Mouse (Mus musculus): ENCODE data around the gene Nfrkb.
A peak's percentile ranks its signal among the peaks of the same experiment; 100 is the strongest.

Gene Nfrkb

DNA sequence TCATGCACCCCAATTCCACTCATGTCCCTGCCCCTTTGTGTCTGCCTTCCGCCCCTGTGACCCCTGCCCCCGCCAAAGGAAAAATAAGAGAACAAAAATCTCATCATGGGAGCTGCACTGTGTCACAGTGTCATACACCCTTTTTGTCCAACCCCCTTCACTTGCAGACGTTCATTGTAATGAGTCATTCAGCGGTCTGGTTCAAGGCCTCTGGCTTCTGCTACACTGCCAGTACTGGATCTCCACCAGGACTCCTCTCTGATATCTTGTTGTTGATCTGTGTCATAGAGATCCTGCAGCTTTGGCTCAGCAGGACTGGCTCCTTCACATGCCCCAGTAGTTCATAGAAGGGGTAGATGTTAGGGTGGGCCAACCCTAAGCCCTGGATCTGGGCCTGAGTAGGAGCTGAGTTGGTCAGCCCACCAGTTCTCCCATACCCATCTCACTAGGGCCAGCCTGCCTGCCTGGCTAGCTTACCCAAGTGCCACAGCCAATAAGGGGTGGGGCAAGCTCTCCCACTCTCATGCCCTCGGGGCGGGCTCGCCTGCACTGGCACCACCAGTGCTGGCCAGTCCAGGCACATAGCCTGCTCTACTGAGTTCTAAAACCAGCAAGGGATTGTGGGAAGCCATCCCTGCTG lies 46.5 kb downstream of the Nfrkb start:
- Histone ChIP-seq H3K36me3 (ENCODE audit: insufficient read depth, low read length) (no peaks in the 10 kb centered on the region), H3K4me3 (replicated peaks; ENCODE audit: low read length) (peak overlapping the region; percentile 51), H3K9me3 (ENCODE audit: low read length) (no peaks in the 10 kb centered on the region), H3K4me1 (replicated peaks; ENCODE audit: low read depth, low read length) (peaks cover 51% of the 10 kb centered on the region), H3K27me3 (ENCODE audit: insufficient read depth, low read length) (no peaks in the 10 kb centered on the region)
- TF ChIP-seq POU5F1 (IDR thresholded peaks at IDR 0.05; ENCODE audit: borderline replicate concordance, low read length) = no peak
- TF ChIP-seq CTCF (conservative IDR thresholded peaks at IDR 0.05; ENCODE audit: low read length) = no peak
- no peak for TF ChIP-seq NANOG (IDR thresholded peaks at IDR 0.05; ENCODE audit: borderline replicate concordance, low read length)

DNA sequence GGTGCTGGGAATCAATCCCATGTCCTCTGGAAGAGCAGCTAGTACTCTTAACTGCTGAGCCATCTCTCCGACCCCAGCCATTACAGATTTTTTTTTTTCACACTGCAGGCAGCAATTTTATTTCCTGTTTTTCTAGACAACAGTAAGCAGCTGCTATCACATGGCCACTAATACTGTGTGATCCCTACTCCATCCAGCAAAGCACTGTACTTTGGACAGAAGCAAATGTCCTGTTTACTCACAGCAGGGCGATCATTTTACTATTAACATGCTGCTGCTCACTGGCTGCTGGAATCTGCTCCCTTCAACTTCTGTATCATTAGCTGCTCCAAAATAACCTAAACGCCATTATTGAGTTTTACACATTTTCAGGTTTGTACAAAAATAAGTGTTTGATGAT lies 47.4 kb downstream of the Nfrkb start:
- no peaks in the 10 kb centered on the region for H3K36me3 ChIP-seq (ENCODE audit: insufficient read depth, low read length)
- no peaks in the 10 kb centered on the region for H3K27me3 ChIP-seq (ENCODE audit: insufficient read depth, low read length)
- H3K4me3 ChIP-seq (replicated peaks; ENCODE audit: low read length) = no peak overlapping the region
- H3K4me1 ChIP-seq (replicated peaks; ENCODE audit: low read depth, low read length) = peaks cover 58% of the 10 kb centered on the region
- H3K9me3 ChIP-seq (ENCODE audit: low read length) = no peaks in the 10 kb centered on the region
- TF ChIP-seq POU5F1 (IDR thresholded peaks at IDR 0.05; ENCODE audit: borderline replicate concordance, low read length) (no peak), NANOG (IDR thresholded peaks at IDR 0.05; ENCODE audit: borderline replicate concordance, low read length) (no peak), CTCF (conservative IDR thresholded peaks at IDR 0.05; ENCODE audit: low read length) (no peak)

DNA sequence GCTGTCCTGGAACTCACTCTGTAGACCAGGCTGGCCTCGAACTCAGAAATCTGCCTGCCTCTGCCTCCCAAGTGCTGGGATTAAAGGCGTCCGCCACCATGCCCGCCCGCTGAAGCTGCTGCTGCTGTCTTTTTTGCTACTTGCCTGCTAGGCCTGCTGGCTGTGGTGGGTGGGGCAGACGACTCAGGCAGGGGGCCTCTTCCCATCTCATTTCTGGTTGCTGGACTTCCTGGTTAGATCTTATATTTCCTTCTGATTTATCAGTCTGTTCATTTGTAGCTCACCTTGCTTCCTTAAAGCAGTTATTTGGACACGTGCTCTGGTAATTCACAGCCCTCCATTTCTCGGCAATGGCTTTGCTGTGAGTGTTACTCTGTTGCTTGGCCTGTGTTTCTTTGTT lies 49.4 kb downstream of the Nfrkb start:
- no peak overlapping the region for H3K4me3 ChIP-seq (replicated peaks; ENCODE audit: low read length)
- TF ChIP-seq NANOG (IDR thresholded peaks at IDR 0.05; ENCODE audit: borderline replicate concordance, low read length) (no peak), POU5F1 (IDR thresholded peaks at IDR 0.05; ENCODE audit: borderline replicate concordance, low read length) (no peak), CTCF (conservative IDR thresholded peaks at IDR 0.05; ENCODE audit: low read length) (no peak)

DNA sequence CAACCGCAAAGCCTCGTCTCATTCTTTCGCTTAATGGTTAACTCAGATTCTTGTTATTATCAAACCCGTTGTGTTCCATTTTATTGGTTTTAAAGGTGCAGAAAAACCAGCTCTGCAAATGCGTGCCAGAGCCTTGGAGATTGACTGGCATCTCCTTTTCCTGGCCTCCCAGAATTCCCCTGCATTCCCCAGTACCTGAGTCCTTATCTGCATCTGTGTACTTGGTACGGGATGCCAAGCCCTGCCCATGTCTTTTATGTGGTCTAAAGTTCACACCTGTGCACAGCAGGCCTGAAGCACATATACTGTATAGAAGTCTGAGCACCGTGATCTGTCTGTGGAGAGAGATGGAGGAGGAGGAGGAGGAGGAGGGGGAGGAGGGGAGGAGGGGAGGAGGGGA lies 51.9 kb downstream of the Nfrkb start:
- H3K36me3 ChIP-seq (ENCODE audit: insufficient read depth, low read length) = no peaks in the 10 kb centered on the region
- peaks cover 8% of the 10 kb centered on the region; the same call in 1 of the 2 replicates for H3K9me3 ChIP-seq (ENCODE audit: low read length)
- H3K27me3 ChIP-seq (ENCODE audit: insufficient read depth, low read length) = no peaks in the 10 kb centered on the region
- peaks cover 72% of the 10 kb centered on the region for H3K4me1 ChIP-seq (replicated peaks; ENCODE audit: low read depth, low read length)
- no peak for TF ChIP-seq CTCF (conservative IDR thresholded peaks at IDR 0.05; ENCODE audit: low read length)
- TF ChIP-seq NANOG (IDR thresholded peaks at IDR 0.05; ENCODE audit: borderline replicate concordance, low read length) = no peak
- no peak for TF ChIP-seq POU5F1 (IDR thresholded peaks at IDR 0.05; ENCODE audit: borderline replicate concordance, low read length)
- H3K4me3 ChIP-seq (replicated peaks; ENCODE audit: low read length) = no peak overlapping the region

More for the DNA sequence above, 49.4 kb downstream of the Nfrkb start:
- no peaks in the 10 kb centered on the region for H3K36me3 ChIP-seq (ENCODE audit: insufficient read depth, low read length)
- H3K4me1 ChIP-seq (replicated peaks; ENCODE audit: low read depth, low read length) = peaks cover 72% of the 10 kb centered on the region
- H3K9me3 ChIP-seq (ENCODE audit: low read length) = no peaks in the 10 kb centered on the region
- H3K27me3 ChIP-seq (ENCODE audit: insufficient read depth, low read length) = no peaks in the 10 kb centered on the region

DNA sequence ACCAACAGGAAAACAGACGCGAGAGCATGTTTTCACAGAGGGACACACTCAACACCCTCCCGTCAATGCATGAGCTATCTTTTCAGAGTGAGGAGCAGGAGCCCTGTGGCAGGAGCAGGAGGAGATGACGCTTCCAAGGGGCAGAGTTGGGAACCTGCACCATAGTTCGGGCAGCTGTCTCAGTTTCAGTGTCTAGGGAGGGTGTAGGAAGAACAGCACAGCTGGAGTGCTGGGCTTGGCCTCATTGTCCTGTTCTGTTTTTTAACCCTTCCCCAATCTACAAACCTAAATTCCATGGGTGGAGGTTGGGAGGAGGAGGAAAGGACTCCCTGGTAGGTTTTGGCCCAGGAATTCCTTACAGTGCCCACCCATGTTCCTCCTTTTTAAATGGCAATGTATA lies 52.8 kb downstream of the Nfrkb start:
- Histone ChIP-seq H3K36me3 (ENCODE audit: insufficient read depth, low read length) (no peaks in the 10 kb centered on the region), H3K9me3 (ENCODE audit: low read length) (peaks cover 8% of the 10 kb centered on the region; the same call in 1 of the 2 replicates), H3K4me1 (replicated peaks; ENCODE audit: low read depth, low read length) (peaks cover 70% of the 10 kb centered on the region), H3K27me3 (ENCODE audit: insufficient read depth, low read length) (no peaks in the 10 kb centered on the region), H3K4me3 (replicated peaks; ENCODE audit: low read length) (0 out of 2 replicates have a peak overlapping the region, but pooled peaks have one; percentile 17)
- TF ChIP-seq NANOG (IDR thresholded peaks at IDR 0.05; ENCODE audit: borderline replicate concordance, low read length) (no peak), POU5F1 (IDR thresholded peaks at IDR 0.05; ENCODE audit: borderline replicate concordance, low read length) (no peak), CTCF (conservative IDR thresholded peaks at IDR 0.05; ENCODE audit: low read length) (no peak)

DNA sequence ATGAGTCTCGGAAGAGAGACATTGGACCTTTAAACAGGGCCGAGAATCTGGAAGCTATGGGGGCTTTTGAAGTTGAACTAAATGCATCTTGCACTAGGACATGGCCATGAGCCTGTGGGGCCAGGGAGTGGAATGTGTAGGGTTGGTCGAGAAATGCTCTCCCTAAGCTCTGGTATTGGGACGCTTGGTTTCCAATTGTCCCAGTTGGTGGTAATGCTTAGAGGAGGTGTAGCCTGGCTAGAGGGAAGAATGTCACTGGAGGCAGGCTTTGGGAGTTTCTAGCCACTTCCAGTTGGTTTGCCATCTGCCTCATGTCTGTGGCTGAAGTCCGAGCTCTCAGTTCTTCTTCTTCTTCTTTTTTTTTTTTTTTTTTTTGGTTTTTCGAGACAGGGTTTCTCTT lies 53.3 kb downstream of the Nfrkb start:
- no peaks in the 10 kb centered on the region for H3K36me3 ChIP-seq (ENCODE audit: insufficient read depth, low read length)
- H3K27me3 ChIP-seq (ENCODE audit: insufficient read depth, low read length) = no peaks in the 10 kb centered on the region
- H3K4me1 ChIP-seq (replicated peaks; ENCODE audit: low read depth, low read length) = peaks cover 74% of the 10 kb centered on the region
- H3K9me3 ChIP-seq (ENCODE audit: low read length) = peaks cover 8% of the 10 kb centered on the region; the same call in 1 of the 2 replicates
- H3K4me3 ChIP-seq (replicated peaks; ENCODE audit: low read length) = peak overlapping the region; percentile 17; the same call in 1 of the 2 replicates
- TF ChIP-seq CTCF (conservative IDR thresholded peaks at IDR 0.05; ENCODE audit: low read length) = no peak
- no peak for TF ChIP-seq NANOG (IDR thresholded peaks at IDR 0.05; ENCODE audit: borderline replicate concordance, low read length)
- no peak for TF ChIP-seq POU5F1 (IDR thresholded peaks at IDR 0.05; ENCODE audit: borderline replicate concordance, low read length)

DNA sequence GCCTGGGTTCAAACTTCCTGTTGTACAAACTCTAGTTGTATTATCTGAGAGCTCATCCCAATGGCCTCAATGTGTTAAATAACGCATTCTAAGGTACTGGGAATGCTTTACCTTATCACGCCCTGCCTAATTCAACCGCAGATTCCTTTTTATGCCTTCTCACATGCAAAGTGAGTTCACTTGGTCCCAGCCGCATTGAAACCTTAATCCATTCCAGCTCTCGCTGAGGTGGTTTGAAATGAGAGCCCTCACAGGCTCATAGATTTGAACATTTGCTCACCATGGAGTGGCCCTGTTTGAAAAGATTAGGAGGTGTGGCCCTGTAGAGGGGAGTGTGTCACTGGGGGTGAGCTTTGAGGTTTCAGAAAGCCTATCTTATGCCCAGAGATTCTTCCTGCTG lies 54.4 kb downstream of the Nfrkb start:
- H3K27me3 ChIP-seq (ENCODE audit: insufficient read depth, low read length) = no peaks in the 10 kb centered on the region
- no peak overlapping the region for H3K4me3 ChIP-seq (replicated peaks; ENCODE audit: low read length)
- H3K4me1 ChIP-seq (replicated peaks; ENCODE audit: low read depth, low read length) = peaks cover 70% of the 10 kb centered on the region
- TF ChIP-seq NANOG (IDR thresholded peaks at IDR 0.05; ENCODE audit: borderline replicate concordance, low read length) (no peak), POU5F1 (IDR thresholded peaks at IDR 0.05; ENCODE audit: borderline replicate concordance, low read length) (no peak), CTCF (conservative IDR thresholded peaks at IDR 0.05; ENCODE audit: low read length) (no peak)
- peaks cover 8% of the 10 kb centered on the region; the same call in 1 of the 2 replicates for H3K9me3 ChIP-seq (ENCODE audit: low read length)
- no peaks in the 10 kb centered on the region for H3K36me3 ChIP-seq (ENCODE audit: insufficient read depth, low read length)

DNA sequence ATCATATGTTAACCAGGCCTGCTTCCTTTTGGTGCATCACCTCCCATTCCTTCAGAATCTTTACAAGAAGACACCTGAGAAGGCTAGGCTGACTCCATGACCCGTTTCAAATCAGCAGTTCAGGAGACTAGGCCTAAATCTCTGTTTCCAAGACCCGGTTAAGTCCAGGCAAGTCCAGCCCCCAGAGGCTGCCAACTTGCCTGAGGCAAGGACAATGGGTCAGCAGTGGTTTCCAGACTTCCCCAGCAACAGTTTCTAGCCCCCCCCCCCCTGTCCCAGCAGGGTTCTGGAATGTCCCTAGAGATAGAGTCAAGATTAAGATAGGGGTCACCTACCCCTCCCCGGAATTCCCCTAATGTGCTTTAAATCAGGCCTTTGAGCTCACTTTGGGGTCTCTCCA lies 55.5 kb downstream of the Nfrkb start:
- no peaks in the 10 kb centered on the region for H3K27me3 ChIP-seq (ENCODE audit: insufficient read depth, low read length)
- TF ChIP-seq NANOG (IDR thresholded peaks at IDR 0.05; ENCODE audit: borderline replicate concordance, low read length) (no peak), POU5F1 (IDR thresholded peaks at IDR 0.05; ENCODE audit: borderline replicate concordance, low read length) (no peak), CTCF (conservative IDR thresholded peaks at IDR 0.05; ENCODE audit: low read length) (no peak)

More for the DNA sequence above, 55.5 kb downstream of the Nfrkb start:
- H3K4me3 ChIP-seq (replicated peaks; ENCODE audit: low read length) = no peak overlapping the region
- H3K4me1 ChIP-seq (replicated peaks; ENCODE audit: low read depth, low read length) = peaks cover 59% of the 10 kb centered on the region
- H3K9me3 ChIP-seq (ENCODE audit: low read length) = peaks cover 8% of the 10 kb centered on the region; the same call in 1 of the 2 replicates
- no peaks in the 10 kb centered on the region for H3K36me3 ChIP-seq (ENCODE audit: insufficient read depth, low read length)
